Mouse (Mus musculus): ENCODE measurements around the gene Rnf144a.

DNA sequence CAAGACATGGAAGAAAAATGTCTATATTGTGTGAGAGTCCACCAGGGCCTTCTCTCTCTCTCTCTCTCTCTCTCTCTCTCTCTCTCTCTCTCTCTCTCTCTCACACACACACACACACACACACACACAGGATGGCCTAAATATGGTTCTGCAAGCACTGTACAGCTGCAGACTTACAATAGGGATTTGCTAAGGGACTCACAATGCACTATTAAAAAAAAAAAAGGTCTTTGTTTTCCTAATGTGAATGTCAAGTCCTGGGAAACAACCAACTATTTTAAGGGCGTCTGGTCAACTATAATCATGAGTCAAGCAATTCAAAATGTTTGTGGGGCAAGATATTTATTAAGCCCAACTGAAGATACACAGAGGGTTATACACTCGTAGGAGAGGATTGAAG is 71.9 kb downstream of the Rnf144a start:
- TF ChIP-seq CTCF (IDR thresholded peaks at IDR 0.05; ENCODE audit: low read depth): no peak
- TF ChIP-seq EP300 (IDR thresholded peaks at IDR 0.05; ENCODE audit: low read depth): no peak; the same call in none of the 2 replicates
